Mouse (Mus musculus) 416B (cell line): ENCODE results near the gene Sowaha.
A peak's percentile ranks its signal among the peaks of the same experiment; 100 is the strongest.

Source experiments
- DNase-seq: peaks from one replicate; pipeline ENCODE4 v3.0.0; 2011; ENCODE audit warnings: low read depth

Gene Sowaha

DNA sequence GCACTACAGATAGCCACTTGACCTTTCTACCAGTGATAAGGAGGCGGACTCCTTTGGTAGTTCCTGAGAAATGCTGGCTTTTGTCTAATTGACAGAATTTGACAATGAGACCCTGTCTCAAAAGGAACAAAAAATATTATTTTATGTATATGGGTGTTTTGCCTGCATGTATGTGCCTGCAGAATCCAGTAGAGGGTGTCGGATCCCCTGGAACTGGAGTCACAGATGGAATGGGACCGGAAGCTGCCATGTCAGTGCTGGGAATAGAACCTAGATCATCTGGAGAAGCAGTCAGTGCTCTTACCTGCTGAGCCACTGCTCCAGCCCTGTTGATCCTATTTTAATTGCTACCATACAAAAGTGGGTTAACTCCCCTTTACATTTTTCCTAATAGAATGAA lies 7.4 kb downstream of the Sowaha start:
- no peak for DNase-seq

DNA sequence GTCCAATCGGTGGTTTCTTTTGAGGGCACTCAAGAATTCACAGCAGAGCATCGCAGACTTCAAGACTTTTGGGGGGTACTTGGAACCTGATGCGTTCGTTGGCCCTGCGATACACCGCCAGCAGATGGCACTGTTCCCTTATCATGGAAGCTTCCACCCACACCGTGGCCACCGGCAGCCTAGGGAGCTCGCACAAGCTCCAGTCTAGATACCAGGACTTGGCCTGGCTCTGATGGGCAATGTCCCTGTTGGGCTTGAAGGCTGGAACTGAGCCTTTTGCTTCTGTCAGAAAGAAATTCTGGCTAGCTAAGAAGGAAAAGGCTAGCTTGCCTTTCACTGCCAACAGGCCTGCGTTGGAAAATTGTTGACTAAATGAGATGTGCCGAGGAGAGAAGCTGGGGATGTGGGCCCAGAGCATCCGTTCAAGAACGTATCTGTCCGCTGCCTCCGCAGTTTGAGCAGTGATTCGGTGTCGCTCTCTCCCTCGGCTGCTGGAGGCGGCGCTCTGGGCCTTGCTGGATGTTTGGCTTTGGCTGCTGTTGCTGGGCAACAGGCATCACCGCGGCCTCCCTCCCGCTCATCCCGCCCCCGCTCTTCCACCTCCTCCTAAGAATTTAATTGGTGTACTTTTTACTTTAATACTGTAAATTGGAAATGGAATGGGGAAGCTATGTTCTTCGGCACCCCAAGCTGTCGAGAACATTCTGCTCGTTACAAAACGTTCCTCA lies 9.9 kb downstream of the Sowaha start, which contains the start of gene Gm9837:
TSS of gene Gm9837 (minus strand) at position 512 of the 728 bp plus-strand sequence.
- peak; percentile 82 for DNase-seq

DNA sequence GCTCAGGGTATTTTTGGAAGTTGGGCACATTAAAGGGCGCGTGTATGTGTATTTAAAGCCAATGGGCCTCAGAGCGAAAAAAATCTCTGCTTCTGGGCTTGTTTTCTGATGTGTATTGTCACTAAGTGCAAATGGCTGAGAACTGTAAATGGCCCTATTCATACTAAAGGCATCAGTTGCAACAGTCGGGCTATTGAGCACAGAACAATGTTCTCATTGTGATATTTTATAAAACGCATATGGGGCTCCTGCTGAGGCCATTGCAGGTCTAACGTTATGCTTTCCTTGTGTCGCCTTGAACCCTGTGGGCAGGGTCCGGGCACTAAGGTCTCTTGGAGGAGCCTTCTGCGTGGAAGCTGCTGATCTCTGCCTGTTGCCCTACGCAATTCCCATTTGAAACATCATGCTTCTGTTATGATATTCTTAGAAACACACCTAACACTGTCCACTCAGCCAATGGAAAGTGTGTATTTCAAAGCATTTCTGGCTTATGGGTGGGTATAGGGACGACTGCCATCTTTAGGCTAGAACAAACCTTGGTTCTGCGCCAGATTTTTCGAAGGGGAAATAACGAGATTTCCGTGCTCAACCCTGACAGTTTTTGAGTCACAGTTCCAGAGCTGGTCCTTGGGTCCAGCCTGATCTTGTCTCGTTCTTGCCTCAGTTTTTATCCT lies 10.6 kb downstream of the Sowaha start:
- no peak for DNase-seq

DNA sequence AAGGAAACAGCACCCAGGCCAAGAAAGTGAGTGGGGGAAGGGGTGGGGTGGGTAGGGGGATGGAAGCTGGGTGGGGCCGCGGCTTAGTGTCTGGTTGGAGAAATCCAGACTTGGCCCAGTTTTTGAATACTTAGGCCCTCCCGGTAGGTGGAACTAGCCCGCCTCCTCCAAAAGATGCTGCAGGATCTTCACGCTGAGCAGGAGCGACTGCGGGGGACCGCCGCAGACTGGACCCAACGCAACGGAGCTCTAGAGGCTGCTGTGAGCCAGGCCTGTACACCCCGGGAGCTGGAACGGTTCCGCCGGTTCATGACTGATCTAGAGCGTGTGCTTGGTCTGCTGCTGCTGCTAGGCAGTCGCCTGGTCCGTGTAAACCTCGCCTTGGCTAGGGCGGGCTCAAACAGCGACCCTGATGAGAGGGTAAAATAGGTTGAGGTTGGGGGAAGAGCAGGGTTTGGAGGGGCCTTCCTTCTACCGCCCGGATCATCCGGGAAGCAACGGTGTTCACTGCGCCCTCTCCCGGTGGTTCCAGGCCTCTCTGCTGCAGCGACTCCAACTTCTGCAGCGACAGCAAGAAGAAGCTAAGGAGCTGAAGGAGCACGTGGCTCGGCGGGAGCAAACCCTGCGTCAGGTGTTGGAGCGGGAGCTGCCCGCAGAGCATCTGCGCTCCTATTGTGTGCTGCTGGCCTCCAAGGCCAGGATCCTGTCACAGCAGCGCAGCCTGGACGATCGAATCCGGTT lies 13.7 kb downstream of the Sowaha start:
- no peak for DNase-seq

DNA sequence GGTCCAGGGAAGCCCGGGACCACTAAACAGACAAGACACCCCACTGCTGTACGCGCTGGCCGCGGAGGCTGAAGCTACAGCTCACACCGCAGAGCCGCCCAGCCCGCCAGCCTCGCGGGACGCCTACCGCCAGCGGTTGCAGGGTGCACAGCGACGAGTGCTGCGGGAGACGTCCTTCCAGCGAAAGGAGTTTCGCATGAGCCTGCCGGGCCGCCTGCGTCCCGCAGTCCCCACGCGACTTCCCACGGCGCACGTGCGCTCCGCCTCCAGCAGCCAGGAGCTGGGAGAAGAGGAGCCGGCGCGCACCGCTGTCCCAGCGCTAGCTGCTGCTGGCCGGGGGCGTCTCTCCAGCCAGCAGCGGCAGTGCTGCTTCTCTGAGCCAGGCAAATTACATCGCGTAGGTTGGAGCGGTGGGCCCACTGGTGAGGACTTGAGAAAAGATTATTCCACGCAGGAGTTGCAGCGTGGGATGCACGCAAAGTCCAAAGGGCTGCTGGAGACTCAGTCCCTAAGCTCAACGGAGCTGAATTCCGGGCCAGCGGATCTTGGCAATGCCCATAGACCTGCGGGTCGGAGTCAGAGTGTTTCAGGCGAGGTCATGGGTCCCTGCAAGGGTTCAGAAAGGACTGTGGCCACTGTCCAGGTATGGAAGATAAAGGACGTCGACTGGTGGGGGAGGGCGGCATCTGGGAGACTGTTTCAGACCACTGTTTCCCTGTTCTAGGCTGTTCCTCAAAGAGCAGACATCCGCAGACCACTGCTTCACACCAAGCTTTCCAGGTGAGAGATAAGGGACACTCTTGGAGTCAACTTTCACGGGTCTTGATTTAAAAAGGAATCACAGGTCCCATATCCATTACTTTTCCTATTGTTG lies 16.3 kb downstream of the Sowaha start:
- no peak for DNase-seq

DNA sequence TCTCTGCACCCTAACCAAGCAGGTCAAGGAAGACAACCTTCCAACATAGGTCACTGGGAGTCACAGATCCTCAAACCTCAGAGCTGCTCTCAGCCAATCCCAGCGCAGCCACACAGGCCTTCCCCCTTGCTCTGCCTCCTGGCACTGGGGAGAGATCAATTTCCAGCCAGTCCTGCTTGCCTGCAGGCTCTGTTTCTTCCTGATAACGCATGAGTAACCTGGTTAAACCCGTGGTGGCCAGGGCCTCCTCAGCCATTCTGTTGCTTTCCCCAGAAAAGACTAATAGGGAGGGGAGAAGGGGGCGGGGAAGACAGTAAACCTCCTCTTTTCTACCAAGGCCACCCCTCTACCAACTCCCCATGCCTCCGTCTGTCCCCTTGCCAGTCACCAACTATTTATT lies 18.3 kb downstream of the Sowaha start:
- peak; percentile 30 for DNase-seq

DNA sequence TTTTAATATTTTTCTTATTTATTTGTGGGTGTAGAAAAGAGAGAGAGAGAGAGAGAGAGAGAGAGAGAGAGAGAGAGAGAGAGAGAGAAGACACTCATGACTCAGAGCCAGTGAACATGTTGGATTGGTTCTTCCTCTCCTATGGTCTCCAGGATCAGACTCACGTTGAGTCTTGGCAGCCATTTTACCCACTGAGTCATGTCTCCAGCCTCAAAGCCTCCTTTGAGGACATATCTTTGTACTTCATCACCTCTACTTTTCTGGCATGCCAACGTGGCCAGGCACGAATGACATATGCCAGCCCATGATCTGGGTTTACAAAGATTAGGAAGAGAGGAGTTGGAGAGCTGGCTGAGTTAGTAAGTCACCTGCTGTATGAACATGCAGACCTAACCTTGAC lies 19.9 kb downstream of the Sowaha start:
- DNase-seq: peak; percentile 28

DNA sequence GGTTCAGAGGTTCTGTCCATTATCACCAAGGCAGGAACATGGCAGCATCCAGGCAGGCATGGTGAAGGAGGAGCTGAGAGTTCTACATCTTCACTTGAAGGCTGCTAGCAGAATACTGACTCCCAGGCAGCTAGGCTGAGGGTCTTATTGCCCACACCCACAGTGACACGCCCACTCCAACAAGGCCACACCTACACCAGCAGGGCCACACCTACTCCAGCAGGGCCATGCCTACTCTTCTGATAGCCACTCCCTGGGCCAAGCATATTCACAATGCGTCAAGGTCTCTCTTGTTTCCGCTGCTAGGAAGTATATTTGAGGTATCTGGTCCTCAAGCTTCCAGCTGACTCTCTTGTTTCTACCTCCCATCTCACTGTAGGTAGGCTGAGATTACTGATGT lies 21.1 kb downstream of the Sowaha start:
- no peak for DNase-seq

DNA sequence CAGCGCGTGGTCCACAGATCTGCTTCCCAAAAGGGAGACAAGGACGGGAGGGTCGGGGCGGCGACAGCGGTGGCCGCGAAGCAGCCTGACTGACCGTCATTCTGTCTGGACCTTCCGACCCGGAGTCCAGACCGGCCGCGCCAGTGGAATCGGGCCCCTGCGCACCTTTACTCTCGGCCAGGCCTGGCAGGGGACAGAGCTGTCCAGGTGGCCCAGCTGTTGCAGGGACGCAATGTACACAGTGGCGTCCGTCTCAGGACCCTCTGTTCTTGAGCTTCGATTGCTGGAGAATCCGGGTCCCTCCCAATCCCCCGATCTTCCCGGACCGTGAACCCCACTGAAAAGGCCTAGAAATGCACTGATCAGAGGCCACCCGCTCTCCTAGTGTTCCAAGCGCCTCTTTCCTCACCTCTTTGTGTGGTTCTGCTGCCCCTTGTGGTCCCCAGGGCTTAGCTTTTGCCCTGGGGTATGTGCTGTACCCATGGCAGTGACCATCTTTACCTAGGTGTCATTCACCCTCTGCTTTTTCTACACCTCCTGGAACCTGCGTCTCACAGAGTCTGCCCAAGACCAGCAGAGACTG lies 22.6 kb downstream of the Sowaha start:
- DNase-seq: no peak

DNA sequence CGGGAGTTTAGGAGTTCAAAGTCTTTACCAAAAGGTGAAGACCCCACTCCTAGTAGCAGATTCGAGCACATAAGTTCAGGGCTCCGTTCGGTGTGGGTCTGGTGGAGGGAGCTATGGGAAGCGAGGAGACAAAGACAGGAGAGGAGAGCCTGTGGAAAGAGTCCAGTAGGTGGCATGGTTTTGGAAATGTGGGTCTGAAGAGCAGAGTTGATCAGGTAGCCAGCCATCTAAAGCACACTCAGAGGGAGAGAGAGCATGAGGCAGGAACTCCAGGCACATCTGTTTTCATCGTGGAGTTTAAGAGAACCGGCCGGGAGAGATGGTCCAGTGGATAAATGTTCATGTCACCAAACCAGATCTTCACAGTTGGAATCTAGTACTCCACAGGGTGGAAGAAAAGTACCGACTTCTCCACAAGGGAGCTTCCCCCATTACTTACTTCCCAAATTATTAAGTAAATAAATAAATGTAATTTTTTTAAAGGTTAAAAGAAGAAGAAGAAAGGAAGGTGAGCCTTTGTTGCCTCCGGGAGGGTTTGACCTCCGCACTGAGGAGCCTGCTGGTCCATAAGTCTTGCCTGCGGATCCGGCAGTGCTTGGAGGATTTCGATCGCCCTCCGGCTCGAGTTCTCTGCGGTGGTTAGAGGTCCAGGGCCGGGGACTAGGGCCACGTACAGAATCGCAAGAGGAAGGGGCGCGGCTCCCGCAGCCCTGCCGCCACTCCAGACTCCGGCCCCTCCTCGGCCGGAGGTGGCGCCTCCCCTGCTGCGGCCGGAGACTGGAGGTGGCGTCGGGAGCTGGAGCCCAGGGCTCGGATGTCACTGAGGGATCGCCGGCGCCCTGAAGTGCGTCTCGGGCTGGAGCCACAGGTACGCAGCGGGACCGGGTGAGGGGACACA lies 23.4 kb downstream of the Sowaha start, which contains the start of the genes Gm10447 and Shroom1:
TSS of gene Gm10447 (minus strand) at position 637 of the 898 bp plus-strand sequence.
TSS of gene Shroom1 (plus strand) at position 732 of the 898 bp plus-strand sequence.
- no peak for DNase-seq

DNA sequence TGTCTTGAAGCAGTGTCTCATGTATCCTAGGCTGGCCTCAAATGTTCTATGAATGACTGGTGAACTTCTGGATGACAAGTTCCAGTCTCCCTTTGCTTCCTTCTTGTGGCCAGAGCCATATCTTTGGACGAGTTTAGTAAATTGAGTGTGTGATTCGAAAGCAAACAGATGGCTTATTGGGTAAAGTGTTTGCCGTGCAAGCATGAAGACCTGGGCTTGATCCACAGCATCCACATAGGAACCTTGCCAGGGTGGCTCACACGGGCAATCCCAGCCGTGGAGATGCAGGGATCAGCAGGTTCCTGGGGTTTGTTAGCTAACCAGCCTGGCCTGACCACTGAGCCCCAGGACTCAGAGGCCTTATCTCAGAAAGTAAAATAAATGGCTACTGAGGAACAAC lies 27.0 kb downstream of the Sowaha start:
- DNase-seq: no peak

DNA sequence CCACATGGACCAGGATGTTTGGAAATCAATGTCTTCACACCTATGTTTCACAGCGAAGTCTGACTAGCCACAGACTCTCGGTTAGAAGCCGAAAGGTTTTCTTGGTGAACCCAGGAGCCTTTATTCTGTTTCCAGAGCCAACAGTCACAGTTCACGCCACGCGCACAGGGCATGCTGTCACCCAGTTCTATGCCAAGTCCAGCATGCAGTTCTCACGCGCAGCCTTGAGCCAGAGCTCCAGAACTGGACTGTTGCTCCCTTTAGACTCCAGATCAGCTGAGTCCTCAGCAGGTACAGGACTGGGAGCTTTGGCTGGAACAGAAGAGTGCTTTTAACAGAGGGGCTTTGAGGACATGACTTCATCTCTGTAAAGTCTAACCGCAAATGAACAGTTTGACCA lies 27.7 kb downstream of the Sowaha start:
- DNase-seq: no peak

DNA sequence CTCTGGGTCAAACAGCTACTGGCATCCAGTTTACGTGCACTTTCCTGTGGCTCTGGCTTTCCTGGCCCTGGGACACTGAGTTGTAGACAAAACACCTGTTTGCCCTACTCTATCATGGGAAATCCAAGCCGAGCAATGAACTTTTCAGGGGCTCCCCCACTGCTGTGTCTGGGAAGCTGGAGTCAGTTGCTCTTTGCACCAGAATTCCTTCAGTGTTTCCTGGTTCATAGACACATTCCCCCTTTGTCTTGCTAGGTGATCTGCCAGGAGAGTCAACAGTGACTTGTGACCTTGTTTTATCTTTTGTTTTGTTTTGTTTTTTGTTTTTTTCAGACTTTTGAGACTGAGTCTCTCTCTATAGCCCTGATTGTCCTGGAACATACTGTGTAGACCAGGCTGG lies 28.7 kb downstream of the Sowaha start:
- DNase-seq: no peak

DNA sequence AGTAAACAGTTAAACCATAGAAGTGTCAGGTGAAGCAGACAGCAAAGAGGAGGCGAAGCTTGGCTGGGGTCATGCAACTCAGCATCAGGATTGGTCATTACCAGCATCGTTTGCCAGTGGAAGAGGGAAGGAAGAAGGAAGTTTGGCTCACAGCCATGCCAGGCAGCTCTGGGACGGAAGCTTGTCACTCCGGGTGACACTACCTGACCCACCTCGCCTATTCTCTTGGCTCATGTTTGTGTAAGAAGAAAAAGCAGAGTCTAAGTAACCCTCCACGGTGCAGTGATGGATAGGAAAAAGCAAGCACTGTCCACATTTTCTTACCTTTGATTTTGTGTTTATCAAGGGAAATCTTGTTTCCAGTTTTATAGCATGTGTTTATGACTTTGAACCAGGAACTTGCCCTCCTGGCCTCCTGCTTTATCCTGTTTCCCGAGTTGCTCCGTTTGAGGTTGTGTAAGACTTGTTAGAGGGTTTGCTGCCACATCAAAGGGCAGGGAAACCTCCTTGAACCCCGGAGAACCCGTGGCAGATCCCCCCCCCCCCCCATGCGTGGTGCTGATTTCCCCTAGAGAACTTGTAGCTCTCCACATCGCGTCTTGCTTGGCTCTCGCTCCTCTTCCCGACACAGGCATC lies 29.9 kb downstream of the Sowaha start:
- no peak for DNase-seq

DNA sequence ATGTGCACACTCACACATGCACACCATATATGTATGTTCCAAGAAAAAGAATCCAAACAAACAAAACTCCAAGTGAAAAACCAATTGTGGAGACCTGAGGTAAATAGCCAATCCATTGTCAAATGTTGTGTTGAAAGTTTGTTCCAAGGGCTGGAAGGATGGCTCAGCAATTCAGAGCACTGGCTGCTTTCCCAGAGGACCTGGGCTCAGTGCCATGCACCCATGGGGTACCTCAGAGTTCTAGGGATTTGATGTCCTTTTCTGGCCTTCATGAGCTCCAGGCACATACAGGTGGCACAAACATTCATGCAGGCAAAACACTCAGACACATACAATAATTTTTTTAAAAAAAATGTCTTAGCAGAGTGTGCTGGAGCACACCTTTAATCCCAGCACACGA lies 31.5 kb downstream of the Sowaha start:
- DNase-seq: no peak

DNA sequence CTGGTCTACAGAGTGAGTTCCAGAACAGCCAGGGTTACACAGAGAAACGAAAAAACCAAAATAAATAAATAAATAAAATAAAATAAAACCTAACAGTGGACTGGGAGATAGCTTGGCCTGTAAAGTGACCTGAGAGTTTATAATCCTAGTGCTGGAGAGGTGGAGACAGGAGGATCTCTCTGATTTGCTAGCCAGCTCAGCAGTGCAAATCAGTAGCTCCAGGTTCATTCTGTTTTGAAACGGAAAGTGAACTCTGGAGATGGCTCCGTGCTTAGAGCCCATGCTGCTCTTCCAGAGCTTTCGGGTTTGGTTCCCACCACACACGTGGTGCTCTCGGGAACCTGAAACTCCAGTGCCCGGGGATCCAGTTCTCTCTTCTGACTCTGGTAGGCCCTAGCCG lies 32.1 kb downstream of the Sowaha start:
- no peak for DNase-seq

DNA sequence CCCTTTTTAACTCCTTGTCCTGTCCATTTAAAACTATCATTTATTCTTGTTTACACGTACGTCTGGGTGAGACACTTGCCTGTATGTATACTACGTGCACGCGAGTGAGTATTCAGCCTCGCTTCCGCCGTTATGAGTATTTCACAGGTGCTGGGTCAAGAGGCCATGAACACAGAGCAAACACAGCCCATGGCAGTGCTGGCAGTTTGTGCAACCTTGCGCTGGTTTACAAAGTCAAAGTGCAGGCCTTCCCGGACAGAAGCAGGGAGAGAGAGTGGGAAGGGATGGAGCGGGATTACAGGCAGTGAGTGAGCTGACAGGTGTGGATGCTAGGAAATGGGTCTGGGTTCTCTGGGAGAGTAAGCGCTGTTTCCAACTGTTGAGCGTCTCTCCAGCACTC lies 33.9 kb downstream of the Sowaha start:
- DNase-seq: no peak

DNA sequence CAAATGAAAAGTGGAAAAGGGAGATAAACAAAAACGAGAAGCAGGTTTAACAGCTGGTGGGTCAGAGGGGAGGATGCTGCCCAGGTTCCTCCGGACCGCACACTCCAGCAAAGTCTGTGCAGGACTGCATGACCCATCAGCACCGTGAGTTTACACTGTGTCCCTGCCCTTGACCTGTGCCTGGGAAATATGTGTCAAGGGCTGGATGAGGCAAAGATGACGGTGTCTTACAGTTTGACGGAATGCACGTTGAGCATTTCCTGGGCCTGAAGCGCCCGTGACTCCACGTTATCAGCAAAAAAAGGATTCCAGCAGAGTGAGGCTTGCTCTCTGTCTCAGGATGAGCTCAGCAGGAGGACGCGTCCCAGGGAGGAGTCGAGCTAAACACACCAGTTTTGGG lies 34.5 kb downstream of the Sowaha start:
- DNase-seq: no peak

DNA sequence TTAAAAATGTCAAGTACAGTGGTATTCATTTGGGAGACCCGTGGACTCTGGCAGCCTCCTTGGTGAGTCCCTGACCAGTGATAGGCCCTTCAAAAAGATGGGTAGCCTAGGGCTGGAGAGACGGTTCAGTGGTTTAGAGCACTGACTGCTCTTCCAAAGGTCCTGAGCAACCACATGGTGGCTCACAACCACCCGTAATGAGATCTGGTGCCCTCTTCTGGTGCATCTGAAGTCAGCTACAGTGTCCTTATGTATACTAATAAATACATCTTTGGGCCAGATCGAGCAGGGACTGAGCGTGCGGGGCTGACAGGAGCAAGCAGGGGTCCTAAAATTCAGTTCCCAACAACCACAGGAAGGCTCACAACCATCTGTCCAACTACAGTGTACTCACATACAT lies 36.2 kb downstream of the Sowaha start:
- peak; percentile 67 for DNase-seq

DNA sequence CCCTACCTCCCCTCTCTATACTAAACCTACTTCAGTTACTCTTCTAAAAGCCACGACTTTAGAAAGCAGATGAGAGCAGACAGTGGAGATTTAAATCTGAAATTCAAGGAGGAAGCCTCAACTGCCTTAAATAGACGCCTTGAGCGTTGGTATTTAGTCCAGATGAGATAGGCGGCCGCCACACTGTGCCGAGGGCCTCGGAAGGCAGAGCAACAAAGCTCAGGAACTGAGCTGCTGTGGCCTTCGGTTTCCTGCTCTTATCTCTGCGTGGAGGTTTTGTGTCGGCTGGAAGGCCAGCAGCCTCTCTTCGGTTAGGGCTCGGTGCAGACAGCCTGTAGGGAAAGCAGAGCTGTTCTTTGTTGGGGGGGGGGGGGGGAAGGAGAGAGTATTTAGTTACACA lies 38.2 kb downstream of the Sowaha start:
- DNase-seq: peak; percentile 89
